Mouse (Mus musculus) effector memory CD4-positive, alpha-beta T cell, adult 7 months (primary cell): ENCODE data around the gene Kremen1. TPM values are rescaled to one million over a fixed set of nuclear protein-coding genes. Genes with fewer than 3 reads are reported as not detected.

Experiments
- polyA plus RNA-seq: library from polyadenylated mRNA; unstranded; fragments of 100-300 nt; shearing (Covaris generic); gene quantifications from one replicate; pipeline ENCODE4 v1.2.1, GENCODE M21; 2017

Kremen1 gene
- polyA plus RNA-seq, result 17.0 TPM

GRCm38 (mm10) chr11:5261508-5262392, at the start of gene Kremen1:
Gene Kremen1, minus strand, starts transcription at chr11:5261558.

GRCm38 (mm10) chr11:5151680-5152337, 109.5 kb downstream of the Kremen1 start, which contains the start of gene Emid1:
Gene Emid1, minus strand, starts transcription at chr11:5152257.

Other genes with a start within 250 kb of the Kremen1 start
- gene Rasl10a, start 203.4 kb downstream of the Kremen1 start, polyA plus RNA-seq, result not detected
- gene Gas2l1, start 196.2 kb downstream of the Kremen1 start, polyA plus RNA-seq, result 10.8 TPM
- gene Rhbdd3, start 162.6 kb downstream of the Kremen1 start, polyA plus RNA-seq, result 3.1 TPM
- 722 TPM for gene Ewsr1, start 162.3 kb downstream of the Kremen1 start, polyA plus RNA-seq
- 0.78 TPM for gene Emid1, start 109.3 kb downstream of the Kremen1 start, polyA plus RNA-seq
- 12.0 TPM for gene Znrf3, start 183.3 kb upstream of the Kremen1 start, polyA plus RNA-seq